Mouse (Mus musculus) stomach, embryonic 16.5 days (tissue): ENCODE measurements around the gene Ajuba. TPM values are rescaled to one million over a fixed set of nuclear protein-coding genes. Genes with fewer than 3 reads are reported as not detected.
A peak's percentile ranks its signal among the peaks of the same experiment; 100 is the strongest.
"Not testable (repeated sequence)": the region's sequence is repeated elsewhere in the genome, so short reads cannot be mapped to it uniquely, and the experiment has no call there.

Experiments used
- ATAC-seq: fragments of 200-750 bp; cut with Nextera tagmentation; 2 replicates; pipeline ENCODE4 v1.8.0; 2017; ENCODE audit warnings: moderate number of reproducible peaks, moderate TSS enrichment; ENCODE audit not compliant: insufficient read depth, low FRiP score
- H3K27ac ChIP-seq: fragments of 300-500 bp; sonication (generic); 2 replicates; pipeline ENCODE4 v1.5.1; 2014; ENCODE audit warnings: low read length
- H3K27me3 ChIP-seq: fragments of 300-500 bp; sonication (generic); 2 replicates; pipeline ENCODE4 v1.6.1; 2014; ENCODE audit warnings: low read length, control low read depth, mixed read lengths; ENCODE audit not compliant: control insufficient read depth, insufficient read depth
- H3K36me3 ChIP-seq: fragments of 300-500 bp; sonication (generic); 2 replicates; pipeline ENCODE4 v1.6.1; 2014; ENCODE audit warnings: low read length; ENCODE audit not compliant: control insufficient read depth, insufficient read depth
- H3K4me1 ChIP-seq: fragments of 300-500 bp; sonication (generic); 2 replicates; pipeline ENCODE4 v1.6.1; 2014; ENCODE audit warnings: low read length, control low read depth, mixed read lengths; ENCODE audit not compliant: control insufficient read depth, insufficient read depth
- H3K4me2 ChIP-seq: fragments of 300-500 bp; sonication (generic); 2 replicates; pipeline ENCODE4 v1.6.1; 2014; ENCODE audit warnings: low read depth, low read length, mixed read lengths
- H3K4me3 ChIP-seq: fragments of 300-500 bp; sonication (generic); replicated peaks from 2 replicates; pipeline ENCODE4 v1.5.1; 2014; ENCODE audit warnings: mild to moderate bottlenecking, low read length
- H3K9ac ChIP-seq: fragments of 300-500 bp; sonication (generic); 2 replicates; pipeline ENCODE4 v1.6.1; 2014; ENCODE audit warnings: low read length
- H3K9me3 ChIP-seq: fragments of 300-500 bp; sonication (generic); replicated peaks from 2 replicates; pipeline ENCODE4 v1.6.1; 2016; ENCODE audit warnings: low read length, control low read depth; ENCODE audit not compliant: control insufficient read depth
- WGBS: fragments of 180-500 bp; shearing (Covaris S2); extraction: QIAGEN DNeasy Blood & Tissue Kit; methylation state at CpG from one replicate; pipeline ENCODE4 v1.1.7; 2014; 5-methylcytosine and 5-hydroxymethylcytosine counted together
- polyA plus RNA-seq: library from polyadenylated mRNA; unstranded; fragments of >200 nt; fragmentation: Nextera tagmentation; extraction: Ambion mirVana; gene quantifications from 2 replicates; pipeline ENCODE4 v1.2.1, GENCODE M21; 2015

Ajuba gene
- 19.5 and 20.6 TPM in 2 replicates for polyA plus RNA-seq

DNA sequence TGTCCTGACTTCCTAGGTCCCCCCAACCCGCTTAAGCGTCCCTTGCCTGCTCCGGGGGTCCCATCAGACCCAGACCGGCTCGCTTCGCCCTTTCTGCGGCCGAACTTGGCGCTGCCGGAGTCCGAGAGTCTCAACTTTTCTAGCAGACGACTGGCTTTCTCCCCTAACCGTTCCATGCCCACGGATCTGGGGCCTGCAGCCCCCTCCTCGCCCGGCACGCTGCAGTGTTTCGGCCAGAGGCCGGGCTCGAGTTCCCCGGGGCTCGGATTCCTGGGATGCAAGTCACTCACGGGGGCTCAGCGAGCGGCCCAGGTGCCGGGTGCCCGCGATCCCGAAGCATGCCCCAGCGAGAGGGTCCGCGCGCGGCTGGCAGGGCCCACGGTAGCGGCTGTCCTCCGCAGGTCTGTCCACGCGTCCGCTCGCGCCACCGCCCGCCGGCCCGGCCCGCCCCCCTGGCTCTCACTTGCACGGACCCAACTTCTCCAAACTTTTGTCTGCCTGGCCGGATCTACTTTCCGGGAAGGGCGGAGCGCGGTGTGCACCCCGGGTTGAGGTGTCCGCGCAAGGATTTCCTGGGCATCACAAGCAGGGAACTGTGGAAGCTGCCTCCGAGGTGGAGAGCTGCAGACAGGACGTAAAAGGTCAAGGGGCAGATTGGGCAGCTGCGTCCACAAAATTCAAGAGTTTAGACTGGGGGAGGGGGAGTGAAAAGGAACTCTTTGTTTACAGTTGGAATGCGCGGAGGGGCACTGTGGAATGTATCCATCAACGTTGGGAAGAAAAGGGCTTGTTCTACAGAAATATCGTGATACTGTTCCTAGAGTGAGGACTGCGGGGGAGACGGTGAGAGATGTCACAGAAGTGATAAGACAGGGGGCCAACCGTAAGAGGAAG is at the start of gene Ajuba:
Gene Ajuba, minus strand, starts transcription at position 470 of the 894 bp plus-strand sequence.
- ATAC-seq, result peak; percentile 76
- H3K36me3 ChIP-seq, result no peaks in the 10 kb centered on the region
- peak within 1 kb of the TSS; percentile 90 for H3K9ac ChIP-seq
- no peaks in the 10 kb centered on the region for H3K9me3 ChIP-seq
- peak within 1 kb of the TSS; percentile 57 for H3K4me2 ChIP-seq
- H3K27me3 ChIP-seq, result no peaks in the 10 kb centered on the region
- peaks cover 34% of the 10 kb centered on the region for H3K4me1 ChIP-seq
- peak within 1 kb of the TSS; percentile 88 for H3K4me3 ChIP-seq
- peak within 1 kb of the TSS; percentile 86 for H3K27ac ChIP-seq
- WGBS, result under 1% methylated on average over 66 of the region's 66 CpGs

DNA sequence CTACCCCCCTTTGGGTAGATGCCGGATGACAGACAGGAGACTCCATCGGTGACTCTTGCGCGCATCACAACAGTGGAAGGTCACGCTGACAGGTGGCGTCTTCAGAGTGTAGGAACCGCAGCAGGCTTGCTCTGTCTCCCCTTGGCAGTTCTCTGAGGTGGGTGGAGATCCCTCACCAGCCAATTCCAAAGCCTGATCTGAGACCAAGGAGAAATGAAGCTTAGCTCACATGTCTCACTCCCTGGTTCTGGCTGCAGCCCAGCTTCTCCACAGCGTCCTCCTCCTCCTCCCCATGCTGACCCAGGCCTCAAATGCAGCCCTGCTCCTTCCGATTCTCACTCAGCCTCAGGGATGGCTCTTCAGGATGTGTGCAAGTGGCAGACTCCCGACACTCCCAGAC is 47.6 kb upstream of the Ajuba start:
- no peak overlapping the region for H3K9ac ChIP-seq
- no peak overlapping the region for H3K27ac ChIP-seq
- H3K4me2 ChIP-seq, result no peak overlapping the region
- 64% methylated on average over 10 of the region's 10 CpGs for WGBS
- ATAC-seq, result no peak
- H3K36me3 ChIP-seq, result no peaks in the 10 kb centered on the region
- no peaks in the 10 kb centered on the region for H3K4me1 ChIP-seq
- no peaks in the 10 kb centered on the region for H3K9me3 ChIP-seq
- H3K4me3 ChIP-seq, result no peak overlapping the region
- no peaks in the 10 kb centered on the region for H3K27me3 ChIP-seq

DNA sequence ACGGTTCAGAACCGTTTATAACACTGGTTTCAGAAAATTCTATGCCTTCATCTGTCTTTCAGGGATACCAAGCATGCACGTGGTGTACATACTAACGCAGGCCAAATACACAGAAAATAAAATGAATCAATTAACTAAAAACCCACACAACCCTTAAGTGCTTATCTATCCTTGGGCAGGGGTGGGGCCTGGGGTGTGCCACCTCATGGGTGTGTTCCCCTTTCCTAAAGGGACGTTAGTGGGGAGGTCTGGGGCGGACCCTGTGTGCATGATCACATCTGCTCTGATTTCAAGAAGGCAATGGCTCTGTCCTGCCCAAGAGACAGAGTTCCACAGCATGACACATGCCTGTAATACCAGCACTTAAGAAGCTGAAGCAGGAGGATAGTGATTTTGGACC is 46.0 kb upstream of the Ajuba start:
- ATAC-seq, result no peak
- H3K27me3 ChIP-seq, result no peaks in the 10 kb centered on the region
- no peaks in the 10 kb centered on the region for H3K9me3 ChIP-seq
- H3K4me3 ChIP-seq, result no peak overlapping the region
- H3K4me2 ChIP-seq, result no peak overlapping the region
- no peaks in the 10 kb centered on the region for H3K36me3 ChIP-seq
- WGBS, result 77% methylated on average over 6 of the region's 6 CpGs
- H3K9ac ChIP-seq, result no peak overlapping the region
- H3K27ac ChIP-seq, result no peak overlapping the region
- H3K4me1 ChIP-seq, result no peaks in the 10 kb centered on the region

DNA sequence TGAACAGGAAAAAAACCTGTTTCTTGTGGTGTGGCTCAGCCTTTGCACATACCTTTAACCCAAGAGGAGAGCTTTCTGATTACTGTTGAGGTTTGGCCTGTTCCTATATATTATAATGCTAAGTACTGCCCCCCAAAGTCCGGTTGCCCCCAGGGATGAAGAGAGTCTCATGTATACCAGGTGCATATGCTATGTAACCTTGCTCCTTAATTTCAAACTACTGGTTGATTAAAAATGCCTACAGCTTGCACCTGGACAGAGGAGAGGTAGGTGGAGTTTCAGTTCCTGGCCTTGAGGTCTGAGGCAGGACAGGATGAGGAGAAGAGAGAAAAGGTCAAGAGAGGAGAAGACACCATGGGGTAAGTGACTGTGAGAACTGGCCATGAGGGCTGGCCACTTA is 43.8 kb upstream of the Ajuba start, which contains the start of gene Psmb11:
Gene Psmb11, plus strand, starts transcription at position 301 of the 400 bp plus-strand sequence.
- 90% methylated on average over 1 of the region's 1 CpGs for WGBS
- Histone ChIP-seq H3K9me3 (no peaks in the 10 kb centered on the region), H3K36me3 (no peaks in the 10 kb centered on the region), H3K27me3 (no peaks in the 10 kb centered on the region), H3K4me2 (no peak within 1 kb of the TSS), H3K4me1 (peaks cover 4% of the 10 kb centered on the region; the same call in 1 of the 2 replicates), H3K4me3 (no peak within 1 kb of the TSS), H3K27ac (no peak within 1 kb of the TSS), H3K9ac (no peak within 1 kb of the TSS)
- no peak for ATAC-seq

DNA sequence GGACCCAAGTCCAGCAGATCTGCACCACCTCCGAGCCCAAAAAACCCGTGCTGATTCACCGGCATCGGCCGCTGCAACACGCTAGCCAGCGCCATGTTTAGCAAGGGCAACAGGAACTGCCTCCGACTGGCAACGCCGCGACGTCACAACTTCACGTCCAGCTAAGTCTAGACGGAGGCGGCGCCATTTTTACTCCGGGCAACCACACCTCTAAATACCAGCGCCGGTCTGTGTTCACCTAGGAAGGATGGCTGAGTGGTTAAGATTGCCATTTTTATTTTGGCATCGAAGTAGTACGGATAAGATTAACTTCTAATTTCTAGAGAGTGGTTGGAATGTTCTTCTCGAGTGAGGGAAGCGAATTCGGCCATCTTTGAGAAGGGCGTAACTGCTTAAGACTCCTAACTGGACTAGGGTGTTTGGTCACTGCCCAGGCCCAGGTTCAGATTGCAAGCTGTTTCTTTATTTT is 40.6 kb upstream of the Ajuba start, which contains the start of gene Psmb5:
Gene Psmb5, minus strand, starts transcription at position 126 of the 469 bp plus-strand sequence.
- H3K4me1 ChIP-seq, result peaks cover 4% of the 10 kb centered on the region; the same call in 1 of the 2 replicates
- H3K4me3 ChIP-seq, result peak within 1 kb of the TSS; percentile 91
- WGBS, result under 1% methylated on average over 25 of the region's 25 CpGs
- H3K4me2 ChIP-seq, result peak within 1 kb of the TSS; percentile 61
- H3K9ac ChIP-seq, result peak within 1 kb of the TSS; percentile 95
- H3K27ac ChIP-seq, result peak within 1 kb of the TSS; percentile 67
- ATAC-seq, result peak; percentile 91
- no peaks in the 10 kb centered on the region for H3K9me3 ChIP-seq
- H3K36me3 ChIP-seq, result 0 out of 2 replicates have a peak, but pooled peaks cover 1% of the 10 kb centered on the region
- H3K27me3 ChIP-seq, result no peaks in the 10 kb centered on the region

DNA sequence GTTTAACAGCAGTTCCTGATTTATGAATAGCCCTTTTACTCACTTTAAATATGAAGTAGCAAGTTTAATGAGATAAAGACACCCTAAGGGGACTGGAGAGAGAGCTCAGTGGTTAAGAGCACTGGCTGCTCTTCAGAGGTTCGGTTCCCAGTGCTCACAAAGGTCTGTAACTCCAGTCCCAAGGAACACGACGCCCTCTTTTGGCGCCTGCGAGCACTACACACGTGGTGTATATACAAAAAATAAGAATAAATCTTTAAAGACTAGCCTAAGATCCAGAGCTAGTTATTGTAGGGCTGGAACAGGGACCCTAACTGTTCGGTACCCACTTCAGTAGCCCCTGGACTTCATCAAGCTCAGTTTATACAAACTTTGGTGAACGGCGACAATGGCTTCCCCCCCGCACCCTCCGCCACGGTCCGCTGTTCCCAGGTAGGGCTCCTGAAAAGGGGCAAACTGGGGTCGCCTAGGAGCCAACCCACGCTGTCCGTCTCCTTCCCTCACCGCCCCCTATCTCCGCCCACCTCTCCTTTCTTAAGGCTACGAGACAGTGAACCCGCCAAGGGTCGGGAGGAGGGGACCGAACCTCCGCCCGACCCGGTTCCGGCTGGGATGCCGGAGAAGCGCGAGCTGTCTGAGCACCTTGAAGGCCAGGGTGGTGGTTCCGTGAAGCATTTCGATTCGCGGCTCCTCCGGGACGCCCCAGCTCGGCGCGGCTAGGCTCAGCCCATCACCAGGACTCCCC is 40.0 kb upstream of the Ajuba start:
- ATAC-seq, result peak; percentile 31
- H3K4me2 ChIP-seq, result peak overlapping the region; percentile 61
- peak overlapping the region; percentile 95 for H3K9ac ChIP-seq
- H3K27ac ChIP-seq, result peak overlapping the region; percentile 67
- H3K9me3 ChIP-seq, result no peaks in the 10 kb centered on the region
- WGBS, result 2% methylated on average over 38 of the region's 38 CpGs
- peaks cover 4% of the 10 kb centered on the region; the same call in 1 of the 2 replicates for H3K4me1 ChIP-seq
- H3K4me3 ChIP-seq, result peak overlapping the region; percentile 91
- H3K36me3 ChIP-seq, result 0 out of 2 replicates have a peak, but pooled peaks cover 4% of the 10 kb centered on the region
- no peaks in the 10 kb centered on the region for H3K27me3 ChIP-seq

DNA sequence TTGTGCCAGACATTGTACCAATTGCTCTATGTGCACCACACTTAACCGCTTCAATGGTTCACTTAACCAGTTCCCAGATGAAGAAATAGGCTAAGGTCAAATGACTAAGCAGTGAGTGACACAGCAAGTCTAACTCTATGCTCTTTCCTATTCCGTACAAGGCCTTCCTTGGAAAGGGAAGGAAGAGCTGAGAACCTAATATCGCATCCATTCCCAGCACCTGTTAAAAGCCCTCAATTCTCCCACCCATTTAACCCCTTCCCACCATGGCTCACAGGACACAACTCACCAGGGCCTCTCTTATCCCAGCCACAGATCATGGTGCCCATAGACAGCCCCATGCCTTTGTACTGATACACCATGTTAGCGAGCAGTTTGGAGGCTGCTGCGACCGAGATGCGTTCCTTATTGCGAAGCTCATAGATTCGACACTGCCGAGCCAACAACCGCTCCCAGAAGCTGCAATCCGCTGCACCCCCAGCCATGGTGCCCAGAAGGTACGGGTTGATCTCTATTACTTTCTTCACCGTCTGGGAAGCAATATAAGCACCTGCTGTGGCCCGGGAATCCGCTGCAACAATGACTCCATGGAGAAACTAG is 39.0 kb upstream of the Ajuba start:
- ATAC-seq, result no peak
- 93% methylated on average over 16 of the region's 16 CpGs for WGBS
- Histone ChIP-seq H3K4me3 (no peak overlapping the region), H3K4me2 (peak overlapping the region; percentile 61; the same call in 1 of the 2 replicates), H3K27ac (no peak overlapping the region), H3K4me1 (peaks cover 4% of the 10 kb centered on the region; the same call in 1 of the 2 replicates), H3K27me3 (no peaks in the 10 kb centered on the region), H3K36me3 (0 out of 2 replicates have a peak, but pooled peaks cover 4% of the 10 kb centered on the region), H3K9ac (no peak overlapping the region), H3K9me3 (no peaks in the 10 kb centered on the region)

DNA sequence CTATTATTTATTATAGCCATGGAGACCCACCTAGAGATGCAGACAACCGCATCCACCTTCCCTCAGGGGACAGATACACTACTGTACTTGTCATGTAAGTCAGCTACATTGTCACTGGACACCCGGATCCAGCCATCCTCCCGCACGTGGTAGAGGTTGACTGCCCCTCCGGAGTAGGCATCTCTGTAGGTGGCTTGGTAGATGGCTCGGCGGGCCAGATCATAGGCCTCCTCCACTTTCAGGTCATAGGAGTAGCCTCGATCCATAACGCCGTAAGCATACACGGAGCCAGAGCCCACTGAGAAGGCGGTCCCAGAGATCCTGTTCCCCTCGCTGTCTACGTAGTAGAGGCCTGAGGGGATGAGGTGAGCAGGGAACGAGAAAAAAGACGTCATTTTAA is 36.8 kb upstream of the Ajuba start:
- H3K4me3 ChIP-seq, ATAC-seq, H3K9me3 ChIP-seq, H3K4me1 ChIP-seq, H3K27me3 ChIP-seq, H3K4me2 ChIP-seq, H3K36me3 ChIP-seq, H3K27ac ChIP-seq, H3K9ac ChIP-seq: not testable (repeated sequence)
- WGBS, result 95% methylated on average over 15 of the region's 16 CpGs
